Mouse (Mus musculus): Measurements from ENCODE around the gene Nedd9.

DNA sequence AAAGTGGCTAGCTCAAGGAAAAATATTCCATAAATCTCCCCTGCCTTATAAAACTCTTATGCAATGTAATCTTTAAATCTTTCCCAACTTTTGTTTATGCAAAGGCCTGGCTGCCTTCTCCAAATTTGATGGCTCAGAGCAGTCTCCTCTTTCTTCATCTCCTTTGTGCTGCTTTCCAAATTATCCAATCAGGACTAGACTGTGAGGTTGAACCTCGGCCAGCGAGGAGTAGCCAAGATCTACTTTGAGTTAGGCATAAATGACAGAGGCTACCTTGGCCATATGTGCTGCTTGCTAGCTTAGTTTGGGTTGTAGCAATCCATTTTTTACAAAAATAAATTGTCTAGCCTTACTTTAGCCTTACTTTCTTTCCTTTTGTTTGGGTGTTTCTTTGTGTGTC lies 95.0 kb downstream of the Nedd9 start:
- no peak for TF ChIP-seq GATA1 (IDR thresholded peaks at IDR 0.05; ENCODE audit: borderline replicate concordance, low read length)
- no peak for TF ChIP-seq FLI1 (IDR thresholded peaks at IDR 0.05; ENCODE audit: low read length)

Data from megakaryocyte, embryonic 14.5 days (primary cell).